Mouse (Mus musculus) embryonic facial prominence, embryonic 14.5 days (tissue): Measurements from ENCODE around the gene Gm11627. TPM values are rescaled to one million over a fixed set of nuclear protein-coding genes. Genes with fewer than 3 reads are reported as not detected.

Experiments
- ATAC-seq: fragments of 200-750 bp; cut with Nextera tagmentation; 2 replicates; pipeline ENCODE4 v1.8.0; 2017; ENCODE audit warnings: low read depth, moderate number of reproducible peaks, moderate TSS enrichment
- DNase-seq: peaks from one replicate; pipeline ENCODE4 v3.0.0-alpha.2; 2015; ENCODE audit warnings: low spot score
- H3K27ac ChIP-seq: fragments of 300-500 bp; sonication (generic); replicated peaks from 2 replicates; pipeline ENCODE4 v1.5.1; 2014; ENCODE audit warnings: low read depth, mild to moderate bottlenecking, low read length, moderate library complexity
- H3K27me3 ChIP-seq: fragments of 300-500 bp; sonication (generic); replicated peaks from 2 replicates; pipeline ENCODE4 v1.6.1; 2014; ENCODE audit warnings: low read length; ENCODE audit not compliant: control insufficient read depth, insufficient read depth
- H3K36me3 ChIP-seq: fragments of 300-500 bp; sonication (generic); 2 replicates; pipeline ENCODE4 v1.6.1; 2014; ENCODE audit warnings: low read length, mixed read lengths; ENCODE audit not compliant: control insufficient read depth, insufficient read depth
- H3K4me1 ChIP-seq: fragments of 300-500 bp; sonication (generic); 2 replicates; pipeline ENCODE4 v1.6.1; 2014; ENCODE audit warnings: antibody characterized with exemption, low read length; ENCODE audit not compliant: control insufficient read depth, insufficient read depth
- H3K4me2 ChIP-seq: fragments of 300-500 bp; sonication (generic); 2 replicates; pipeline ENCODE4 v1.6.1; 2014; ENCODE audit warnings: low read depth, mild to moderate bottlenecking, low read length, moderate library complexity, mixed read lengths
- H3K4me3 ChIP-seq: fragments of 300-500 bp; sonication (generic); 2 replicates; pipeline ENCODE4 v1.5.1; 2014; ENCODE audit warnings: low read depth, mild to moderate bottlenecking, low read length
- H3K9ac ChIP-seq: fragments of 300-500 bp; sonication (generic); 2 replicates; pipeline ENCODE4 v1.6.1; 2014; ENCODE audit warnings: low read depth, mild to moderate bottlenecking, low read length, moderate library complexity, mixed read lengths
- H3K9me3 ChIP-seq: fragments of 300-500 bp; sonication (generic); 2 replicates; pipeline ENCODE4 v1.6.1; 2016; ENCODE audit warnings: low read length; ENCODE audit not compliant: control insufficient read depth
- WGBS: fragments of 180-500 bp; shearing (Covaris S2); extraction: QIAGEN DNeasy Blood & Tissue Kit; methylation state at CpG from one replicate; pipeline ENCODE4 v1.1.7; 2014; 5-methylcytosine and 5-hydroxymethylcytosine counted together
- polyA plus RNA-seq: library from polyadenylated mRNA; unstranded; fragments of >200 nt; fragmentation: Nextera tagmentation; extraction: Ambion mirVana; gene quantifications from 2 replicates; pipeline ENCODE4 v1.2.1, GENCODE M21; 2014

The Gm11627 gene
- polyA plus RNA-seq, 1 experiment from 2014 or later: 9.5 TPM

DNA sequence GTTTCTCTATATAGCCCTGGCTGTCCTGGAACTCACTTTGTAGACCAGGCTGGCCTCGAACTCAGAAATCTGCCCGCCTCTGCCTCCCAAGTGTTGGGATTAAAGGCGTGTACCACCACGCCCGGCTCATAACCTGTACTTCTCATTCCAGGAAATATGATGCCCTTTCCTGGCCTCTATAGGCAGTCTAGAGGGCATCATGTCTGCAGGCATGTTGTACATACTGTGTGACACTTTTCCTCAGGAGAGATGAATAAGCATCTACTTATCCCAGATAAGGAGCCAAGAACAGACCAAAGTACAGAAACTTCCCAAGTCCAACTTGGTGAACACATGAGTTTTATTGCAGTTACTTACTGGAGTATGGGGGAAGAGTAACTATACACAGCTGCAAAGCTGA is 20.6 kb downstream of the Gm11627 start:
- ATAC-seq: no peak
- H3K4me1 ChIP-seq: peaks cover 13% of the 10 kb centered on the region
- H3K4me2 ChIP-seq: no peak overlapping the region
- H3K4me3 ChIP-seq: no peak overlapping the region
- H3K9ac ChIP-seq: no peak overlapping the region
- no peaks in the 10 kb centered on the region for H3K9me3 ChIP-seq
- no peak for DNase-seq
- 98% methylated on average over 3 of the region's 5 CpGs for WGBS
- no peaks in the 10 kb centered on the region for H3K36me3 ChIP-seq
- H3K27ac ChIP-seq: no peak overlapping the region
- H3K27me3 ChIP-seq: no peaks in the 10 kb centered on the region

DNA sequence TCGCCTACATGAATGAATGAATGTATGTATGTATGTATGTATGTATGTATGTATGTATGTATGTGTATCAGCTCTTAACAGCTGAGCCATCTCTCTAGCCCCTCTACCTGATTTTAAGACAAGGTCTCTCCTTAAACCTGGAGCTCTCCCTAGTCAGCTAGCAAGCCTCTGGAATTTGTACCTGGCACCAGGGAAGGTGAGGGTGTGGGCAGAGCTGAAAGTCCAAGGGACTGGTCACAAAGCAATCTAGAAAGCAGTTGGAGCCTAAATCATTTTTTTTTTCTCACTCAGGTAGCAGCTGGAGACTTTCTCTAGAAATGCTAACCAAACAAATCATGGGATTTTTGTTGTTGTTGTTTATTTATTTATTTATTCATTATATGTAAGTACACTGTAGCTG is 21.9 kb downstream of the Gm11627 start:
- Histone ChIP-seq H3K27me3 (no peaks in the 10 kb centered on the region), H3K27ac (no peak overlapping the region), H3K4me1 (peaks cover 14% of the 10 kb centered on the region), H3K9ac (no peak overlapping the region), H3K4me2 (no peak overlapping the region), H3K9me3 (no peaks in the 10 kb centered on the region), H3K36me3 (no peaks in the 10 kb centered on the region), H3K4me3 (no peak overlapping the region)
- WGBS: 94% methylated on average over 1 of the region's 1 CpGs
- DNase-seq (no peak), ATAC-seq (no peak)

GRCm38 (mm10) chr11:102556716-102557074 is 22.6 kb downstream of the Gm11627 start:
- Histone ChIP-seq H3K4me3 (peak overlapping the region; percentile 100), H3K9ac (peak overlapping the region; percentile 96; the same call in 1 of the 2 replicates), H3K4me2 (peak overlapping the region; percentile 58), H3K36me3 (0 out of 2 replicates have a peak, but pooled peaks cover 4% of the 10 kb centered on the region), H3K27me3 (no peaks in the 10 kb centered on the region), H3K9me3 (no peaks in the 10 kb centered on the region), H3K4me1 (peaks cover 14% of the 10 kb centered on the region), H3K27ac (peak overlapping the region; percentile 96; the same call in 1 of the 2 replicates)
- 22% methylated on average over 3 of the region's 3 CpGs for WGBS
- DNase-seq: no peak
- ATAC-seq: no peak

- Histone ChIP-seq H3K4me1 (peaks cover 14% of the 10 kb centered on the region), H3K27ac (peak within 1 kb of the TSS; percentile 96)
- WGBS: under 1% methylated on average over 29 of the region's 55 CpGs
Measured at GRCm38 (mm10) chr11:102556031-102556715, 23.1 kb downstream of the Gm11627 start, which contains the start of gene Gpatch8. Gene Gpatch8 (minus strand): TSS chr11:102556392.

GRCm38 (mm10) chr11:102555400-102556030 is 23.7 kb downstream of the Gm11627 start:
- H3K27me3 ChIP-seq: no peaks in the 10 kb centered on the region
- H3K27ac ChIP-seq: peak overlapping the region; percentile 96
- ATAC-seq (peak; percentile 42), DNase-seq (no peak)
- peak overlapping the region; percentile 96 for H3K9ac ChIP-seq
- H3K4me2 ChIP-seq: peak overlapping the region; percentile 86
- no peaks in the 10 kb centered on the region for H3K9me3 ChIP-seq
- under 1% methylated on average over 31 of the region's 39 CpGs for WGBS
- peaks cover 14% of the 10 kb centered on the region for H3K4me1 ChIP-seq
- 0 out of 2 replicates have a peak, but pooled peaks cover 4% of the 10 kb centered on the region for H3K36me3 ChIP-seq
- H3K4me3 ChIP-seq: peak overlapping the region; percentile 100

More at GRCm38 (mm10) chr11:102556031-102556715, 23.1 kb downstream of the Gm11627 start, which contains the start of gene Gpatch8:
- peak within 1 kb of the TSS; percentile 96 for H3K9ac ChIP-seq
- H3K4me2 ChIP-seq: peak within 1 kb of the TSS; percentile 86
- H3K9me3 ChIP-seq: no peaks in the 10 kb centered on the region
- H3K27me3 ChIP-seq: no peaks in the 10 kb centered on the region
- H3K36me3 ChIP-seq: 0 out of 2 replicates have a peak, but pooled peaks cover 4% of the 10 kb centered on the region
- H3K4me3 ChIP-seq: peak within 1 kb of the TSS; percentile 100
- DNase-seq: peak; percentile 99
- peak; percentile 97 for ATAC-seq

GRCm38 (mm10) chr11:102552051-102552450 is 27.2 kb downstream of the Gm11627 start:
- Histone ChIP-seq H3K9ac (no peak overlapping the region), H3K4me3 (no peak overlapping the region), H3K36me3 (0 out of 2 replicates have a peak, but pooled peaks cover 10% of the 10 kb centered on the region), H3K4me1 (peaks cover 14% of the 10 kb centered on the region), H3K9me3 (no peaks in the 10 kb centered on the region), H3K27me3 (no peaks in the 10 kb centered on the region), H3K27ac (no peak overlapping the region), H3K4me2 (no peak overlapping the region)
- ATAC-seq (no peak), DNase-seq (no peak)
- WGBS: 91% methylated on average over 3 of the region's 3 CpGs

GRCm38 (mm10) chr11:102551176-102551575 is 28.1 kb downstream of the Gm11627 start:
- no peak for ATAC-seq
- Histone ChIP-seq H3K27ac (no peak overlapping the region), H3K9ac (no peak overlapping the region), H3K4me1 (peaks cover 14% of the 10 kb centered on the region), H3K27me3 (no peaks in the 10 kb centered on the region), H3K36me3 (0 out of 2 replicates have a peak, but pooled peaks cover 10% of the 10 kb centered on the region), H3K9me3 (no peaks in the 10 kb centered on the region), H3K4me3 (no peak overlapping the region), H3K4me2 (no peak overlapping the region)
- DNase-seq: no peak

DNA sequence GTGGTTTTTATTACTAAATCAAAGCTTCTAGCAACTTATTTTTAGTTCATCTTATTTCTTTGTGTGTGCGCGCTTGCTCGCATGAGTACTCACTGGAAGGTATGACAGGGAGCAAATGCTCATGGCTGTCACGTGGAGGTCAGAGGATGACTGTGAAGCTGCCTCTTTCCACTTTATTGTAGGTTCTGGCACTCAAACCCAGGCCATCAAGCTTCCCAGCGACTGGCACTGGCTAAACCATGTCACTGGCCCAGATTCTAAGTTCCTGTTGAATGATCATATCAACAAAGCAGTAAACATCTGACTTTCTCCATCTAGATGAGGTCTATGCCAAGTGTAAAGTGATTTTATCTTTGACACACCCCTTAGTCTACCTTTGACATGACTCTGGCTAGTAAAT is 37.8 kb downstream of the Gm11627 start:
- H3K4me2 ChIP-seq: no peak overlapping the region
- H3K9ac ChIP-seq: no peak overlapping the region
- H3K9me3 ChIP-seq: no peaks in the 10 kb centered on the region
- no peak overlapping the region for H3K4me3 ChIP-seq
- H3K27ac ChIP-seq: no peak overlapping the region
- no peaks in the 10 kb centered on the region for H3K27me3 ChIP-seq
- DNase-seq (no peak), ATAC-seq (no peak)
- H3K4me1 ChIP-seq: no peaks in the 10 kb centered on the region
- 92% methylated on average over 5 of the region's 5 CpGs for WGBS
- H3K36me3 ChIP-seq: peaks cover 23% of the 10 kb centered on the region
